Mouse (Mus musculus): Measurements from ENCODE around the gene Gpr84.

Gene Gpr84

GRCm38 (mm10) chr15:103335488-103336235, 25.2 kb upstream of the Gpr84 start:
- no peak for DNase-seq (ENCODE audit: low spot score)

- DNase-seq (ENCODE audit: low spot score), result no peak
These were observed 24.6 kb upstream of the Gpr84 start for GRCm38 (mm10) chr15:103335040-103335439.

- no peak for DNase-seq (ENCODE audit: low spot score)
These were observed 23.8 kb upstream of the Gpr84 start for GRCm38 (mm10) chr15:103334194-103334593.

- no peak for DNase-seq (ENCODE audit: low spot score)
These were observed 23.3 kb upstream of the Gpr84 start for GRCm38 (mm10) chr15:103333738-103334137.

- no peak for DNase-seq (ENCODE audit: low spot score)
These were observed 22.7 kb upstream of the Gpr84 start for GRCm38 (mm10) chr15:103333081-103333615.

GRCm38 (mm10) chr15:103323455-103324247, 13.2 kb upstream of the Gpr84 start:
- no peak for DNase-seq (ENCODE audit: low spot score)

- DNase-seq (ENCODE audit: low spot score), result no peak
These were observed 12.7 kb upstream of the Gpr84 start for GRCm38 (mm10) chr15:103323070-103323454.

GRCm38 (mm10) chr15:103322396-103322795, 12.0 kb upstream of the Gpr84 start:
- DNase-seq (ENCODE audit: low spot score), result no peak

- no peak for DNase-seq (ENCODE audit: low spot score)
These were observed 10.7 kb upstream of the Gpr84 start for GRCm38 (mm10) chr15:103321076-103321475.

GRCm38 (mm10) chr15:103318201-103318816, 7.9 kb upstream of the Gpr84 start:
- DNase-seq (ENCODE audit: low spot score), result no peak

- DNase-seq (ENCODE audit: low spot score), result no peak
These were observed 7.3 kb upstream of the Gpr84 start for GRCm38 (mm10) chr15:103317731-103318130.

GRCm38 (mm10) chr15:103317120-103317519, 6.7 kb upstream of the Gpr84 start:
- no peak for DNase-seq (ENCODE audit: low spot score)

GRCm38 (mm10) chr15:103315979-103316776, 5.8 kb upstream of the Gpr84 start:
- DNase-seq (ENCODE audit: low spot score), result no peak

GRCm38 (mm10) chr15:103315011-103315502, 4.6 kb upstream of the Gpr84 start:
- no peak for DNase-seq (ENCODE audit: low spot score)

- DNase-seq (ENCODE audit: low spot score), result no peak
These were observed 3.8 kb upstream of the Gpr84 start for GRCm38 (mm10) chr15:103314181-103314580.

- DNase-seq (ENCODE audit: low spot score), result no peak
These were observed 3.2 kb upstream of the Gpr84 start for GRCm38 (mm10) chr15:103313495-103314095.

GRCm38 (mm10) chr15:103308876-103309580, 1.4 kb downstream of the Gpr84 start:
- DNase-seq (ENCODE audit: low spot score), result no peak

GRCm38 (mm10) chr15:103308056-103308875, 2.1 kb downstream of the Gpr84 start:
- DNase-seq (ENCODE audit: low spot score), result no peak

- DNase-seq (ENCODE audit: low spot score), result peak; percentile 95
These were observed 3.3 kb downstream of the Gpr84 start for GRCm38 (mm10) chr15:103307125-103307524.
